Mouse (Mus musculus) limb, embryonic 15.5 days (tissue): ENCODE data around the gene Fam170b. TPM values are rescaled to one million over a fixed set of nuclear protein-coding genes. Genes with fewer than 3 reads are reported as not detected.

Source experiments
- ATAC-seq: fragments of 200-750 bp; cut with Nextera tagmentation; 2 replicates; pipeline ENCODE4 v1.8.0; 2017; ENCODE audit warnings: low read depth, moderate TSS enrichment; ENCODE audit not compliant: insufficient number of reproducible peaks, low FRiP score, low TSS enrichment
- H3K27ac ChIP-seq: fragments of 300-500 bp; sonication (generic); 2 replicates; pipeline ENCODE4 v1.5.1; 2015; ENCODE audit warnings: moderate library complexity, mild to moderate bottlenecking, inconsistent platforms
- H3K27me3 ChIP-seq: fragments of 300-500 bp; sonication (generic); 2 replicates; pipeline ENCODE4 v1.6.1; 2015; ENCODE audit warnings: inconsistent platforms
- H3K36me3 ChIP-seq: fragments of 300-500 bp; sonication (generic); 2 replicates; pipeline ENCODE4 v1.6.1; 2015; ENCODE audit warnings: inconsistent platforms
- H3K4me1 ChIP-seq: fragments of 300-500 bp; sonication (generic); 2 replicates; pipeline ENCODE4 v1.6.1; 2015; ENCODE audit warnings: inconsistent platforms
- H3K4me2 ChIP-seq: fragments of 300-500 bp; sonication (generic); 2 replicates; pipeline ENCODE4 v1.6.1; 2015; ENCODE audit warnings: mild to moderate bottlenecking, inconsistent platforms
- H3K4me3 ChIP-seq: fragments of 300-500 bp; sonication (generic); 2 replicates; pipeline ENCODE4 v1.5.1; 2015; ENCODE audit warnings: mild to moderate bottlenecking, inconsistent platforms
- H3K9ac ChIP-seq: fragments of 300-500 bp; sonication (generic); 2 replicates; pipeline ENCODE4 v1.6.1; 2015; ENCODE audit warnings: inconsistent platforms
- H3K9me3 ChIP-seq: fragments of 300-500 bp; sonication (generic); 2 replicates; pipeline ENCODE4 v1.6.1; 2016; ENCODE audit warnings: inconsistent platforms
- WGBS: fragments of 180-500 bp; shearing (Covaris S2); methylation state at CpG from one replicate; pipeline ENCODE4 v1.1.7; 2015; 5-methylcytosine and 5-hydroxymethylcytosine counted together
- polyA plus RNA-seq: library from polyadenylated mRNA; unstranded; fragments of >200 nt; fragmentation: Nextera tagmentation; extraction: Ambion mirVana; gene quantifications from 2 replicates; pipeline ENCODE4 v1.2.1, GENCODE M21; 2015

Fam170b gene
- polyA plus RNA-seq, 1 experiment from 2014 or later: not detected

- H3K4me3 ChIP-seq: no peak overlapping the region
- H3K9me3 ChIP-seq: no peaks in the 10 kb centered on the region
- H3K9ac ChIP-seq: no peak overlapping the region
- no peaks in the 10 kb centered on the region for H3K36me3 ChIP-seq
- no peak overlapping the region for H3K27ac ChIP-seq
- no peaks in the 10 kb centered on the region for H3K4me1 ChIP-seq
- no peak for ATAC-seq
- 90% methylated on average over 14 of the region's 14 CpGs for WGBS
- no peak overlapping the region for H3K4me2 ChIP-seq
- H3K27me3 ChIP-seq: 0 out of 2 replicates have a peak, but pooled peaks cover 6% of the 10 kb centered on the region
Measured at GRCm38 (mm10) chr14:32835596-32835995, 1.8 kb downstream of the Fam170b start.

- 92% methylated on average over 11 of the region's 11 CpGs for WGBS
- Histone ChIP-seq H3K27ac (no peak overlapping the region), H3K9me3 (no peaks in the 10 kb centered on the region), H3K9ac (no peak overlapping the region), H3K4me3 (no peak overlapping the region), H3K4me2 (no peak overlapping the region), H3K36me3 (no peaks in the 10 kb centered on the region), H3K4me1 (no peaks in the 10 kb centered on the region), H3K27me3 (0 out of 2 replicates have a peak, but pooled peaks cover 6% of the 10 kb centered on the region)
- no peak for ATAC-seq
Measured at GRCm38 (mm10) chr14:32836191-32836590, 2.4 kb downstream of the Fam170b start.

GRCm38 (mm10) chr14:32842052-32842451, 8.3 kb downstream of the Fam170b start:
- ATAC-seq: no peak
- H3K27ac ChIP-seq: no peak overlapping the region
- H3K9me3 ChIP-seq: no peaks in the 10 kb centered on the region
- H3K27me3 ChIP-seq: no peaks in the 10 kb centered on the region
- no peak overlapping the region for H3K4me3 ChIP-seq
- no peak overlapping the region for H3K9ac ChIP-seq
- no peak overlapping the region for H3K4me2 ChIP-seq
- H3K4me1 ChIP-seq: no peaks in the 10 kb centered on the region
- no peaks in the 10 kb centered on the region for H3K36me3 ChIP-seq

GRCm38 (mm10) chr14:32854059-32854458, 20.3 kb downstream of the Fam170b start:
- ATAC-seq: no peak
- WGBS: 94% methylated on average over 4 of the region's 4 CpGs

GRCm38 (mm10) chr14:32856246-32856645, 22.5 kb downstream of the Fam170b start:
- no peaks in the 10 kb centered on the region for H3K36me3 ChIP-seq
- ATAC-seq: no peak
- H3K4me2 ChIP-seq: peak overlapping the region; percentile 79
- peaks cover 5% of the 10 kb centered on the region; the same call in 1 of the 2 replicates for H3K27me3 ChIP-seq
- peak overlapping the region; percentile 69; the same call in 1 of the 2 replicates for H3K27ac ChIP-seq
- H3K4me1 ChIP-seq: peaks cover 31% of the 10 kb centered on the region
- peak overlapping the region; percentile 61 for H3K4me3 ChIP-seq
- H3K9me3 ChIP-seq: no peaks in the 10 kb centered on the region
- 39% methylated on average over 5 of the region's 5 CpGs for WGBS
- no peak overlapping the region for H3K9ac ChIP-seq

More at GRCm38 (mm10) chr14:32854059-32854458, 20.3 kb downstream of the Fam170b start:
- H3K27me3 ChIP-seq: peaks cover 5% of the 10 kb centered on the region; the same call in 1 of the 2 replicates
- no peak overlapping the region for H3K4me2 ChIP-seq
- no peak overlapping the region for H3K9ac ChIP-seq
- H3K4me1 ChIP-seq: peaks cover 16% of the 10 kb centered on the region
- H3K36me3 ChIP-seq: no peaks in the 10 kb centered on the region
- H3K4me3 ChIP-seq: no peak overlapping the region
- no peak overlapping the region for H3K27ac ChIP-seq
- H3K9me3 ChIP-seq: no peaks in the 10 kb centered on the region

GRCm38 (mm10) chr14:32856681-32857328, 23.0 kb downstream of the Fam170b start, which contains the start of gene Vstm4:
TSS of gene Vstm4 (plus strand) at chr14:32856756.
- no peaks in the 10 kb centered on the region for H3K9me3 ChIP-seq
- peaks cover 36% of the 10 kb centered on the region for H3K4me1 ChIP-seq
- no peaks in the 10 kb centered on the region for H3K36me3 ChIP-seq
- peak within 1 kb of the TSS; percentile 69 for H3K27ac ChIP-seq
- peak within 1 kb of the TSS; percentile 79 for H3K4me2 ChIP-seq
- H3K27me3 ChIP-seq: peaks cover 5% of the 10 kb centered on the region; the same call in 1 of the 2 replicates
- under 1% methylated on average over 59 of the region's 68 CpGs for WGBS
- ATAC-seq: peak; percentile 83
- H3K9ac ChIP-seq: peak within 1 kb of the TSS; percentile 56
- peak within 1 kb of the TSS; percentile 61 for H3K4me3 ChIP-seq

GRCm38 (mm10) chr14:32858361-32858760, 24.6 kb downstream of the Fam170b start:
- no peak for ATAC-seq
- peaks cover 1% of the 10 kb centered on the region; the same call in 1 of the 2 replicates for H3K36me3 ChIP-seq
- no peak overlapping the region for H3K4me2 ChIP-seq
- H3K27ac ChIP-seq: no peak overlapping the region
- H3K4me3 ChIP-seq: no peak overlapping the region
- WGBS: 93% methylated on average over 10 of the region's 10 CpGs
- no peak overlapping the region for H3K9ac ChIP-seq
- peaks cover 5% of the 10 kb centered on the region; the same call in 1 of the 2 replicates for H3K27me3 ChIP-seq
- peaks cover 38% of the 10 kb centered on the region for H3K4me1 ChIP-seq
- H3K9me3 ChIP-seq: no peaks in the 10 kb centered on the region

- 68% methylated on average over 6 of the region's 6 CpGs for WGBS
- Histone ChIP-seq H3K27me3 (peaks cover 5% of the 10 kb centered on the region; the same call in 1 of the 2 replicates), H3K36me3 (peaks cover 6% of the 10 kb centered on the region; the same call in 1 of the 2 replicates), H3K4me1 (peaks cover 38% of the 10 kb centered on the region), H3K9me3 (no peaks in the 10 kb centered on the region), H3K27ac (no peak overlapping the region), H3K4me2 (no peak overlapping the region), H3K9ac (no peak overlapping the region), H3K4me3 (no peak overlapping the region)
- ATAC-seq: no peak
Measured at GRCm38 (mm10) chr14:32858941-32859510, 25.3 kb downstream of the Fam170b start.

- H3K9ac ChIP-seq: no peak overlapping the region
- peaks cover 38% of the 10 kb centered on the region for H3K4me1 ChIP-seq
- ATAC-seq: no peak
- WGBS: 67% methylated on average over 11 of the region's 11 CpGs
- H3K36me3 ChIP-seq: peaks cover 6% of the 10 kb centered on the region; the same call in 1 of the 2 replicates
- H3K27me3 ChIP-seq: peaks cover 5% of the 10 kb centered on the region; the same call in 1 of the 2 replicates
- no peak overlapping the region for H3K27ac ChIP-seq
- no peaks in the 10 kb centered on the region for H3K9me3 ChIP-seq
- no peak overlapping the region for H3K4me3 ChIP-seq
- no peak overlapping the region for H3K4me2 ChIP-seq
Measured at GRCm38 (mm10) chr14:32859831-32860569, 26.2 kb downstream of the Fam170b start.

- no peak overlapping the region for H3K4me3 ChIP-seq
- 0 out of 2 replicates have a peak, but pooled peaks have one; percentile 11 for ATAC-seq
- H3K4me1 ChIP-seq: peaks cover 38% of the 10 kb centered on the region
- H3K4me2 ChIP-seq: no peak overlapping the region
- 0 out of 2 replicates have a peak overlapping the region, but pooled peaks have one; percentile 9 for H3K27ac ChIP-seq
- H3K36me3 ChIP-seq: peaks cover 6% of the 10 kb centered on the region; the same call in 1 of the 2 replicates
- peaks cover 5% of the 10 kb centered on the region; the same call in 1 of the 2 replicates for H3K27me3 ChIP-seq
- H3K9me3 ChIP-seq: no peaks in the 10 kb centered on the region
- WGBS: 18% methylated on average over 6 of the region's 6 CpGs
- H3K9ac ChIP-seq: no peak overlapping the region
Measured at GRCm38 (mm10) chr14:32861149-32861581, 27.4 kb downstream of the Fam170b start.

GRCm38 (mm10) chr14:32861656-32862055, 27.9 kb downstream of the Fam170b start:
- H3K9me3 ChIP-seq: no peaks in the 10 kb centered on the region
- peaks cover 5% of the 10 kb centered on the region; the same call in 1 of the 2 replicates for H3K27me3 ChIP-seq
- H3K36me3 ChIP-seq: peaks cover 6% of the 10 kb centered on the region; the same call in 1 of the 2 replicates
- no peak for ATAC-seq
- H3K4me3 ChIP-seq: no peak overlapping the region
- no peak overlapping the region for H3K4me2 ChIP-seq
- 39% methylated on average over 2 of the region's 2 CpGs for WGBS
- H3K4me1 ChIP-seq: peaks cover 34% of the 10 kb centered on the region
- H3K9ac ChIP-seq: no peak overlapping the region
- 0 out of 2 replicates have a peak overlapping the region, but pooled peaks have one; percentile 9 for H3K27ac ChIP-seq
